Mouse (Mus musculus) liver, postnatal 0 days (tissue): ENCODE results near the gene Tmem248. TPM values are rescaled to one million over a fixed set of nuclear protein-coding genes. Genes with fewer than 3 reads are reported as not detected.

ENCODE experiments used
- ATAC-seq: fragments of 200-750 bp; cut with Nextera tagmentation; 2 replicates; pipeline ENCODE4 v1.8.0; 2017; ENCODE audit warnings: mild to moderate bottlenecking, moderate library complexity
- DNase-seq: peaks from one replicate; pipeline ENCODE4 v3.0.0-alpha.2; 2016
- H3K27ac ChIP-seq: fragments of 300-500 bp; sonication (generic); 2 replicates; pipeline ENCODE4 v1.5.1; 2014; ENCODE audit warnings: antibody characterized with exemption, moderate library complexity, mild to moderate bottlenecking, low read depth
- H3K27me3 ChIP-seq: fragments of 300-500 bp; sonication (generic); 2 replicates; pipeline ENCODE4 v1.6.1; 2014; ENCODE audit warnings: low read length, control low read depth, mixed read lengths; ENCODE audit not compliant: insufficient read depth
- H3K36me3 ChIP-seq: fragments of 300-500 bp; sonication (generic); replicated peaks from 2 replicates; pipeline ENCODE4 v1.6.1; 2014; ENCODE audit warnings: mild to moderate bottlenecking, control low read depth, low read length, moderate library complexity, mixed read lengths; ENCODE audit not compliant: insufficient read depth
- H3K4me1 ChIP-seq: fragments of 300-500 bp; sonication (generic); 2 replicates; pipeline ENCODE4 v1.6.1; 2014; ENCODE audit warnings: antibody characterized with exemption, mild to moderate bottlenecking, control low read depth; ENCODE audit not compliant: insufficient read depth
- H3K4me2 ChIP-seq: fragments of 300-500 bp; sonication (generic); 2 replicates; pipeline ENCODE4 v1.6.1; 2014; ENCODE audit warnings: low read depth, mild to moderate bottlenecking, low read length, moderate library complexity, mixed read lengths
- H3K4me3 ChIP-seq: fragments of 300-500 bp; sonication (generic); 2 replicates; pipeline ENCODE4 v1.5.1; 2014; ENCODE audit warnings: low read depth, low read length
- H3K9ac ChIP-seq: fragments of 300-500 bp; sonication (generic); replicated peaks from 2 replicates; pipeline ENCODE4 v1.6.1; 2014; ENCODE audit warnings: mild to moderate bottlenecking, moderate library complexity
- H3K9me3 ChIP-seq: fragments of 300-500 bp; sonication (generic); 2 replicates; pipeline ENCODE4 v1.6.1; 2016; ENCODE audit warnings: mild to moderate bottlenecking, control low read depth, low read length, mixed read lengths
- CTCF ChIP-seq: sonication (generic); IDR thresholded peaks from 2 replicates; pipeline ENCODE4 v1.5.1; 2016; ENCODE audit warnings: antibody characterized with exemption, low read depth
- EP300 ChIP-seq: IDR thresholded peaks from 2 replicates; pipeline ENCODE4 v1.6.1; 2016; ENCODE audit warnings: antibody characterized with exemption, low read depth, mild to moderate bottlenecking
- WGBS: fragments of 180-500 bp; shearing (Covaris S2); extraction: QIAGEN DNeasy Blood & Tissue Kit; methylation state at CpG from one replicate; pipeline ENCODE4 v1.1.7; 2014; ENCODE audit not compliant: insufficient replicate concordance; 5-methylcytosine and 5-hydroxymethylcytosine counted together
- polyA plus RNA-seq: library from polyadenylated mRNA; unstranded; fragments of >200 nt; fragmentation: Nextera tagmentation; extraction: Ambion mirVana; gene quantifications from 2 replicates; pipeline ENCODE4 v1.2.1, GENCODE M21; 2015

The Tmem248 gene
- polyA plus RNA-seq, 1 experiment from 2014 or later: 30.7 TPM

DNA sequence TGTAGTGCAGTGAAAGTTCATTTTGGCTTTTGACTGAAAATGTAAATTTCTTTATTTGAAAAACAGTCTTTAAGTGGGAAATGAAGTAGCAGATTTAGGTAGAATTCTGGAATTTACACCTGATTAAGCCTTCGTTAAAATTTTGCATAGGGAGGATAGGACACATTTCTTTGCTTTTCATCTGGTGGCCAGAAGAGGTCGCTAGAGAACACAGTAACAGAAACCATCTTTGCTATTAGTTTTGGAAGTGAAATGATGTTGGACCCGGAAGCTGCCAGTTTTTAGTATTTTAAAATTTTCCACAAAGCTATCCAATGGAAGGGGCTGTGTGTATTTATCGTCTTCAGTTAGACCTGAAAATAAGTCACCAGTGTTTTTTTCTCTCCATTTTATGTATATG is 58.6 kb downstream of the Tmem248 start:
- no peak for ATAC-seq
- H3K27ac ChIP-seq: no peak overlapping the region
- no peaks in the 10 kb centered on the region; the same call in 1 of the 2 replicates for H3K4me1 ChIP-seq
- H3K27me3 ChIP-seq: no peaks in the 10 kb centered on the region
- no peak overlapping the region for H3K4me2 ChIP-seq
- no peaks in the 10 kb centered on the region for H3K9me3 ChIP-seq
- TF ChIP-seq CTCF (peak; percentile 76), EP300 (no peak)
- 45% methylated on average over 4 of the region's 4 CpGs for WGBS
- peaks cover 39% of the 10 kb centered on the region for H3K36me3 ChIP-seq
- H3K4me3 ChIP-seq: no peak overlapping the region
- no peak overlapping the region for H3K9ac ChIP-seq
- DNase-seq: no peak

DNA sequence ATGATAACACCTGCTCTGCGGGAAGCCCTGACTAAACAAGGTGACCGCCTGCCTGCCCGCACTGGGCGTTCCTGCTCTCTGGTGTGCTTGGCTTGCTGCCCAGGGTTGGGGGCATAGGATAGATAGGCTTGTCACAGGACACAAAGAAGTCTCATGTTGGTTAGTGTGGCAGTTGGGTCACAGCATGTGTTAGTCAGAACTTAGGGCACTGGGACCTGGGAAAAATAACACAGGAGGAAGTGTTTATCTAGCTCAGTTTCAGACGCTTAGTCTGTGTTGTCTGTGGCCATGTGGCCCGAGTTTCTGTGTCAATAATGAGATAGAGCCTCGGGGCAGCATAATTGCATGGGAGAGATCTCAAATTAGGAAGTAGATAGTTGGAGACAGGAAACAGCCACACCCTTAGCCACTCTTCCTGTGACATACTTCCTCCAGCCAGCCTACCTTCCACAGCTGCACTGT is 61.2 kb downstream of the Tmem248 start:
- no peak for TF ChIP-seq EP300
- no peak for TF ChIP-seq CTCF
- WGBS: 45% methylated on average over 7 of the region's 7 CpGs
- Histone ChIP-seq H3K9me3 (no peaks in the 10 kb centered on the region), H3K4me3 (no peak overlapping the region), H3K27me3 (no peaks in the 10 kb centered on the region), H3K4me2 (no peak overlapping the region), H3K9ac (no peak overlapping the region), H3K36me3 (peaks cover 37% of the 10 kb centered on the region), H3K4me1 (no peaks in the 10 kb centered on the region; the same call in 1 of the 2 replicates), H3K27ac (peak overlapping the region; percentile 25; the same call in 1 of the 2 replicates)
- DNase-seq (peak; percentile 22), ATAC-seq (peak; percentile 56)

DNA sequence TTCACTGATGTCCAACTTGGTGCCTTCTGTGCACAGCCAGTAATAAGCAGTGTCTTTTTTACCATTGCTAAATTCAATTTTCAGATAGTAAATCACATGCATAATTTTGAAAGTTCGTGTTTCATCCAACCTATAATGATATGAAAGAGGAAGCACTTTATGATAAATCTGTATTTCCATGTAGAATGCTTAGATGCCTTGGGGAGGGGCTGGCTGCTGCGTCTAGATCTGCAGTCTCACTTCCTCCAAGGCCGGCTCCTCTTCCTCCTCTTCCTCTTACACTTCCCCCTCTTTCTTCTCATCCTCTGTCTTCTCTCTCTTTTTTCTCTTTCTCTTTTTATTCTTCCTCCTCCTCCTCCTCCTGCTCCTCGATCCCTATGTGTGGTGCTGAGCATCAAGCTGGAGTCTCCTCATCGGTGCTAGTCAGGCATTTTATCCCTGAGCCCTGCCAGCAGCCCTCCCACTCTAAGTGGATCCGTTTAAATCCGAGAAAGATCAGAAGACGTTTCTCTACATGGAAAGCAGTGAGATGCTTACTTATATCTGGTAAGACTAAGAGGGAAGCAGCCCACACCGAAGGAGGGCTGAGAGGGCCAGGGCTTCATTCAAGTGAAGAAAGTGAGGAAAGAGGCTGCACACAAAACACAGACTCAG is 66.3 kb downstream of the Tmem248 start:
- no peaks in the 10 kb centered on the region for H3K27me3 ChIP-seq
- DNase-seq: no peak
- no peak overlapping the region for H3K4me2 ChIP-seq
- WGBS: 84% methylated on average over 9 of the region's 9 CpGs
- peaks cover 26% of the 10 kb centered on the region for H3K36me3 ChIP-seq
- H3K4me3 ChIP-seq: no peak overlapping the region
- no peaks in the 10 kb centered on the region; the same call in 1 of the 2 replicates for H3K4me1 ChIP-seq
- H3K9me3 ChIP-seq: no peaks in the 10 kb centered on the region
- no peak overlapping the region for H3K9ac ChIP-seq
- H3K27ac ChIP-seq: no peak overlapping the region
- no peak for ATAC-seq
- TF ChIP-seq EP300 (no peak), CTCF (no peak)

- no peak overlapping the region for H3K27ac ChIP-seq
- H3K4me2 ChIP-seq: no peak overlapping the region
- 88% methylated on average over 7 of the region's 7 CpGs for WGBS
- no peak overlapping the region for H3K9ac ChIP-seq
- ATAC-seq (no peak), DNase-seq (no peak)
- no peak overlapping the region for H3K4me3 ChIP-seq
- TF ChIP-seq CTCF (no peak), EP300 (no peak)
- no peaks in the 10 kb centered on the region for H3K9me3 ChIP-seq
- H3K4me1 ChIP-seq: no peaks in the 10 kb centered on the region
- H3K27me3 ChIP-seq: no peaks in the 10 kb centered on the region
- H3K36me3 ChIP-seq: peaks cover 17% of the 10 kb centered on the region
Measured at GRCm38 (mm10) chr5:130288106-130288505, 71.2 kb downstream of the Tmem248 start.

DNA sequence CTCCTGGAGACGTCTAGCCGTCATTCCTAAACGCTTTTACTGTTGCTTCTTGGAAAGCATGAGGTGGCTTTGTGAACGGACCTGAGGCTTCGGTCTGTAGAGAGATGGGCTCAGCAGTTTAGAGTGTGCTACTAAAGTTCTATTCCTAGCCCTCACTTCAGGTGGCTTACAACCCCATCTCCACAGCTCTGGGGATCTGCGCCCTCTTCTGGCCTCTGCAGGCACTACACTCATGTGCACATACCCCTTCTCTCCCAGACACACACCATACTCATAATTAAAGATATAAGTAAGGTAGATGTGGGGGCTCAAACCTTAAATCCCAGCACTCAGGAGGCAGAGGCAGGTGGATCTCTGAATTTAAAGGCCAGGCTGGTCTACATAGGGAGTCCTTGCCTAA is 73.4 kb downstream of the Tmem248 start:
- Histone ChIP-seq H3K27me3 (no peaks in the 10 kb centered on the region), H3K9ac (no peak overlapping the region), H3K36me3 (peaks cover 13% of the 10 kb centered on the region), H3K4me1 (no peaks in the 10 kb centered on the region), H3K27ac (no peak overlapping the region), H3K4me2 (no peak overlapping the region), H3K9me3 (no peaks in the 10 kb centered on the region), H3K4me3 (no peak overlapping the region)
- TF ChIP-seq CTCF (peak; percentile 45), EP300 (no peak)
- WGBS: 93% methylated on average over 6 of the region's 6 CpGs
- no peak for DNase-seq
- ATAC-seq: no peak

DNA sequence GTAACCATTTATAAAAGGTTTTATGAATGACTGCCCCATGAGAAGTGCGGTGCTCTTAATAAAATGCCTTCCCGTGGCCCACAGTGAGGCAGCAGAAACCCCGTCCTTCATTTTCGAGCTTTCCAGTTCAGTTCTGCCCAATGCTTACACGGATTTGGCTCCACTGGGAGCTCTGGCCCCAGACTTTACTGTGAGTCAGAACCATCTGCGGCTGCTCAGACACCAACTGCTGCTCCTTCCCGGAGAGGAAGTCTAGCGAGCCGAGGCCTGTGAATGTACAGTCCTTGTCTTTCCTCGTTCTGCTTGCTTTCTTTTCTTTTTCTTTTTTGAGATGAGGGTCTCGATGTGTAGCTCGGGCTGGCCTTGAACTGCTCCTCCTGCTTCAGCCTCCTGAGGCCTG is 73.9 kb downstream of the Tmem248 start:
- Histone ChIP-seq H3K36me3 (peaks cover 12% of the 10 kb centered on the region), H3K27me3 (no peaks in the 10 kb centered on the region), H3K9me3 (no peaks in the 10 kb centered on the region), H3K4me2 (no peak overlapping the region), H3K4me3 (no peak overlapping the region), H3K9ac (no peak overlapping the region), H3K4me1 (no peaks in the 10 kb centered on the region), H3K27ac (no peak overlapping the region)
- TF ChIP-seq CTCF (no peak), EP300 (no peak)
- DNase-seq (no peak), ATAC-seq (no peak)
- WGBS: 89% methylated on average over 12 of the region's 12 CpGs

- Histone ChIP-seq H3K9me3 (no peaks in the 10 kb centered on the region), H3K36me3 (peaks cover 22% of the 10 kb centered on the region), H3K9ac (no peak overlapping the region), H3K4me1 (no peaks in the 10 kb centered on the region), H3K4me3 (no peak overlapping the region), H3K4me2 (no peak overlapping the region), H3K27ac (no peak overlapping the region), H3K27me3 (no peaks in the 10 kb centered on the region)
- ATAC-seq (no peak), DNase-seq (no peak)
- 87% methylated on average over 4 of the region's 4 CpGs for WGBS
- TF ChIP-seq EP300 (no peak), CTCF (no peak)
Measured at GRCm38 (mm10) chr5:130292976-130293375, 76.1 kb downstream of the Tmem248 start.

Other genes starting within 250 kb of the Tmem248 start
- 26.3 and 29.3 TPM in 2 replicates for gene Gusb, start 214.0 kb upstream of the Tmem248 start, polyA plus RNA-seq
- gene Asl, start 187.8 kb upstream of the Tmem248 start, polyA plus RNA-seq: 291 and 304 TPM in 2 replicates
- 19.3 and 20.8 TPM in 2 replicates for gene Crcp, start 187.8 kb upstream of the Tmem248 start, polyA plus RNA-seq
- gene Tpst1, start 143.8 kb upstream of the Tmem248 start, polyA plus RNA-seq: 23.8 and 26.0 TPM in 2 replicates
- 3.6 and 3.9 TPM in 2 replicates for gene Kctd7, start 72.2 kb upstream of the Tmem248 start, polyA plus RNA-seq
- 18.5 and 19.7 TPM in 2 replicates for gene Rabgef1, start 45.3 kb upstream of the Tmem248 start, polyA plus RNA-seq
- gene Sbds, start 38.4 kb downstream of the Tmem248 start, polyA plus RNA-seq: 44.0 and 44.8 TPM in 2 replicates
- gene Tyw1, start 38.5 kb downstream of the Tmem248 start, polyA plus RNA-seq: 8.4 and 10.9 TPM in 2 replicates
- 3.0 and 3.2 TPM in 2 replicates for gene Caln1, start 152.4 kb downstream of the Tmem248 start, polyA plus RNA-seq
- not detected in 2 replicates for gene A330070K13Rik, start 167.6 kb downstream of the Tmem248 start, polyA plus RNA-seq